Mouse (Mus musculus): ENCODE results near the gene Trpm8.

Trpm8 gene

GRCm38 (mm10) chr1:88304261-88304985 is 27.0 kb downstream of the Trpm8 start:
- no peak for DNase-seq

DNA sequence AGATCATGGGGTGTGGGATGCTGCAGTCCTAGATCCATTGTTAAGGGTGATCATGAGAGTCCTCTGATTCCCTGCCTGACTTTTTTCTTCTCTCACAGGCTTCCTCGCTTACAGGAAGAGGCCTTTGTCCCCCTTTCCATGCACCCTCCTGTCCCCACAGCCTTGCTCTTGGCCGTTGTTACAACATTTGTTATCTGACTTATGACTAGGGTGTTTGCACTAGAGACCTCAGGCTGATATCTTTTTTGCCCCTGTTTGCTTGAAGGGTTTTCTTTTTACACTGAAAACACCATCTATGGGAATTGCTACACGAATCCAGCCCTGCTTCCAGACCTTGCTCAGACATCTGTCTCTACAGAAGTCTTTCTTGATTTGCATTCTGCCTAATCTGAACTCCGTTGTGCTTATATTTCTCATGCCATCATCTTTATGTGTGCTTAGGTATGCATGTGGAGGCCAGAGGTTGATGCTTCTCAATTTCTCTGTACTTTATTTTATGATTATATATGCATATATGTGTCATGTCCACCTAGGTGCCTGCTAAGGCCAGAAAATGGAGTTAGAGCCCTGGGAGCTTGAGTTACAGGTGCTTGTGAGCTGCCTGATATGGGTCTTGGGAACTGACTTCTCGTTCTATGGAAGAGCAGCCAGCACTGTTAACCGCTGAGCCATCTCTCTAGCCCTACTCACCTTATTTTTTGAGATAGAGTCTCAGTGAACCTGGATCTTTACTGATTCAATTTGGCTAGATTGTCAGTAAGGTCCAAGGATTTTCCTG is 27.7 kb downstream of the Trpm8 start:
- no peak for DNase-seq

- no peak for DNase-seq
Observed at GRCm38 (mm10) chr1:88306543-88306942, 29.1 kb downstream of the Trpm8 start.

DNA sequence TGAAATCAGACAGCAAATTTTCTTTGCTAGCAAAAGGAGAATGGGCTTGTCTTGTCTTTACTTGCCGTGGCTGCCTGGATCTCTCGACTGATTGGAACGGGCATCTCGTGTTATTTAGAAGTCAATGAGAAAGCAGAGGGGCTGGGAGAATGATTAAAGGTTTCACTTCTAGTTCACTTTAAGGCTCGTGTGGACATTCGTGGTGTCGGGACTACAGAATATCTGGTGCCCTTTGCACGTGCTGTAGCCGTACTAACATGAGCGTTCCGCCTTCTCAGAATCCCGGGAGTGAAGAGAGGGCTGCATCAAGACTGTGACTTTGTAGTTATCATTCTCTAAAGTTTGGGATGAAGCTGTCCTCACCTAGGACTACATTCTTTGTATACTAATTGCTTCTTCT is 29.7 kb downstream of the Trpm8 start:
- no peak for DNase-seq

DNA sequence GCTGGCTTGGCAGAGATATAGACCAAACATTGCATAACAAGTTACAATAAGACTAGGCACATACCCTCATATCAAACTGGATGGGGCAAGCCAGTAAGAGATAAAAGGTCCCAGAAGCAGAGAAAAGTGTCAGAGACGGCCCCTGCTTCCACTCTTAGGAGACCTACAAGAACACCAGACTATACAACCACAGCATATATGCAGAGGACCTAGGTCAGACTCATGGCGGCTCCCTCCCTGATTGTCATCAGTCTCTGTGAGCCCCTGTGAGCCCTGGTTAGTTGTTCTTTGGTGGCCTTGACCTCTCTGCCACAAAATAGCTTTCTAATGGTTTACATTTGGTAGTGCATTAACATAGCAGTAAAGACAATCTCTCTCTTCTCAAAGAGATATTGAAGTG is 31.6 kb downstream of the Trpm8 start:
- DNase-seq: no peak

DNA sequence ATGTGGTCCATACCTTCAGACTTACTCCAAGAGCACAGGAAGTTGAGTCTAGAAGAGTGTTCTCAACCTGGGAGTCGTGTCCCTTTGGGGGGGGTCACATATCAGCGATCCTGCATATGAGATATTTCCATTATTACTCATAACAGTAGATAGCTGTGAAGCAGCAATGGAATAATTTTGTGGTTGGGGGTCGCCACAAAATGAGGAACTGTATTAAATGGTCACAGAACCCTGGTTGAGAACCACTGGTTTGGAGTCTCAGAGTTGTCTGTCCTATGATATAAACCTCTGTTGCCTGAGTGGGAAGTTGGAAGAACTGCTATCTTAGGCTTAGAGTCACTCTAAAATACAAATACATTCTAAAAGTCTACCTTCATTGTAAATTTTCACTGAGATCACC is 32.4 kb downstream of the Trpm8 start:
- no peak for DNase-seq

- no peak for DNase-seq
Observed at GRCm38 (mm10) chr1:88310349-88310748, 32.9 kb downstream of the Trpm8 start.

GRCm38 (mm10) chr1:88317279-88317678 is 39.8 kb downstream of the Trpm8 start:
- DNase-seq: no peak

DNA sequence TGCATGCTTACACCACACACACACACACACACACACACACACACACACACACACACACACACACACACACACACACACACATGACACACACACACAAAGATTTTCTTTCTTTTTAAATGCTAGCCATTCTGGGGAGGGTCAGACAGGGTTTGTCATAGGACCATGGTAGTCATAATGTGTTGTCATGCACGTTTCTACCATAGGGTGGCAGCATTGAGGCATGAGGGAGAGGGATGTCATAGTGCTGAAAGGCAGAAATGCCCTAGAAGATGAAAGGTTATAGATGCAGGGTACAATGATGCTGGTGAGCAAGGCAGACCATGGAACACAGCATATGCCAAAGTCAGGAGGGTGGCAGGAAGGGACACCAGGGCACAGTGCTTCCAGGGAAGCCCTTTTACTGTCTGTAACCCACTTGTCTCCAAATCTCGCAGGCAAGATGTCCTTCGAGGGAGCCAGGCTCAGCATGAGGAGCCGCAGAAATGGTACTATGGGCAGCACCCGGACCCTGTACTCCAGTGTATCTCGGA is 41.1 kb downstream of the Trpm8 start:
- peak; percentile 80 for DNase-seq

DNA sequence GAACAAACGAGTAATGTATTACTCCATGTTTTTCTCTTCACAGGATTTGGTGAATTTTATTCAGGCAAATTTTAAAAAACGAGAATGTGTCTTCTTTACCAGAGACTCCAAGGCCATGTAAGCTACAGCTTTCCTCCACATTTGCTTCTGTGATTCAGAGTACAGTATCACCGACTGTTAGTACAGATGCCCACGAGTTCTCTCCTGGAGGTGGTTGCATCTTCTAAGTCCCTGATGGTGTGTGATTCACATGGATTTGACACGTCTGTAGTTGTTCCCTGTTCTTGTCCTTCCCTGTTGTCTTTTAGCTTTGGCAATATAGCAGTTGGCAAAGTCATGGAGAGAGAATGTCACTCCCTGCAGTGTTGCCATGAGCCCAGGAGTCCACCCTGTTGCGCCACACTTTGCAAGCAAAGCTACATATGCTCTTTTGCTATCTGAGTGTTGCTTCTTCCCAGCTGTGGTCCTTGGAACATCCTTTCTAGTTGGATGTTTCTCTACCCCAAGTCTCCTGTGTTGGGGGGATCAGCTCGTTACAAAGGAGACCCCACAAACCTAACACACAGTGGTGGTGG is 43.4 kb downstream of the Trpm8 start:
- DNase-seq: no peak

- DNase-seq: peak; percentile 79
Observed at GRCm38 (mm10) chr1:88322146-88322545, 44.7 kb downstream of the Trpm8 start.

DNA sequence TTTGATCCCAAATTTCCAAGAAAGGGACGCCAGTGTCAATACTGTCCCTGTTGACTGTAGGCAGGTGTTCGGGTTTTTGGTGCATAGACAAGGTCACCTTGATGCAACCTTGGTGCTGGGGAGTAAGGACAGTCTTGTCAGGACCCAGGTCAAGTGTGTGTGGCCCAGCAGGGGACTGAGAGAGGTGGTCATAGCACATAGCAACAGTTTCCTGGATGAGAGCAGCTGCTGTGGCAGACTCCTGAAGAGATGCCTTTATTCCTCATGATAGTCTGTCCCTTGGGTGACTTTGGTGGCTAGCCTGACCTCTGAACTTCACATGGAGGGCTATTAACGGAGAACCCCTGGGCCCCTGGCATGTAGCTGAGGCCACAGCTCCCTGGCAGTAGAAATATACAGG is 45.6 kb downstream of the Trpm8 start:
- DNase-seq: no peak

DNA sequence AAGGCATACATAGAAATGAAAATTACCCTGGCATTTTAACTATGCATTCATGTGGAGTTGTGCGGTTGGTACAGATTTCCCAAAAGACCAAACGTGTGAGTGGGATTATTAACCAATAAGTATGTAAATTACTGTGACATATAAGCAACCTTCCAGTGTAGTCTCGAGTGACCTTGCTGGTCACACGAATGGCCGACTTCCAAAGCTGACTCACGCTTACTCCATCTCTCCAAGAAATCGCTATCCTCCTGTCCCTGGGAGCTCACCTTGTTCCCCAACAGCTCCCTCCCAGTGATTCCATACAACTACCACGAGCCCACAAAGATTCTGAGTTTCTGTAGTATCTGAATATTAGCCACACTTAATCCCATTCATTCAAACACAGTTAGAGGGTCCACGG is 62.0 kb downstream of the Trpm8 start:
- DNase-seq: no peak

DNA sequence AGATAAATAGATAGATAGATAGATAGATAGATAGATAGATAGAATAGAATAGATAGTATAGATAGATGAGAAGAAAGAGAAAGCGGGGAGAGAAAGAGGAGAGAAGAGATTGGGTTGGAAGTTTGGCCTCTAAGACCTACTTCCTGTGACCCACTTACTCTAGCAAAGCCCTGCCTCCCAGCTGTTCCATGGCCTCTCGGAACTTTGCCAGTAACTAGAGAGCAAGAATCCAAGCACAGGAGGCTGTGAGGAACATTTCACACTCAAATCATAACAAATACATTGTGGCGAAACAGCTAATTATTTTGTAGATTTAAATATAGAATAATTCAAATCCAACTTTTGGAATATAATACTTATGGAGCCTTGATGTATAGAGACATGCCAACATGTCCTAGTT is 65.2 kb downstream of the Trpm8 start:
- DNase-seq: no peak

DNA sequence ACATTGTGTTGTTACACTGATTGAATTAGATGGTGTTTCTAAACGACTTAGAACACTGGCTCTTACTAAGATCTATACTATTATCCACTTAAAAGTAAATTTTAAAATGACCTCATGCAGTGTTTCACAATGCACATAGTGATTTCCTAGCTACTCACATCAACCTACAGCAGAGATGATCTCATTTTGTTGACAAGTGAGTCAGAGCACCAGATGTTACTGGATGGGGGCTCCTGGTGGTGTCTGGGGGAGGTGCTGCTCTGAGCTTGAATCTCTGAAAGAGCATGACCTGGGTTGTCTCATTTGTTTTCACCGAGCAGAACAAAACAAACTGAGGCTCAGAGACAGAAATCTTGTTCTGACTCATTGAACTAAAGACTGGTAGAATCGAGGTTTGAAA is 68.1 kb downstream of the Trpm8 start:
- DNase-seq: no peak

DNA sequence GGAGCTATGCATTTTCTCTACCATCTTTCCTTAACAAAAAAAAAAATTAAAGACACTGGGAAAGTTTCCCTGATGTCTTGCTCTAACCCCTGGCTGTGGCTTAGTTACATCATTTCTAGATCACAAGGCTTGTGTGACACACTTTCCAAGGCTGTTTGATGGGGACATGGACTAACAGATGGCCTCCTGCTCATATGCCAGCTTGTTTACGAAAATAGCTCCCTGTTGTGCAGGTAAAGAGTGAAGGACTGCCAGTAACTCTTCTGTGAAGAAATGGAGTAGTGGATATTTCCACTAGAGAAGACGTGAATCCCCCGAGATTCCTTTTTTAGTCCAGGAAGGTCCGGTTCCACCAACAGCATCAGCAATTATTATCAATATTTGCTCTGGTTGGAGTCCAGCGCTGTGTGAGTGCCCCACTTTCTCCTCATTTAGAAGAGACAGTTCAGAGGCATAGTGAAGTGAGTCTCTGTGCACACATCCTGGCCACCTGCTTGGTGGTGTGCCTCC is 71.1 kb downstream of the Trpm8 start:
- DNase-seq: peak; percentile 89

- peak; percentile 50 for DNase-seq
Observed at GRCm38 (mm10) chr1:88350761-88351160, 73.3 kb downstream of the Trpm8 start.

- DNase-seq: no peak
Observed at GRCm38 (mm10) chr1:88355025-88355424, 77.6 kb downstream of the Trpm8 start.

DNA sequence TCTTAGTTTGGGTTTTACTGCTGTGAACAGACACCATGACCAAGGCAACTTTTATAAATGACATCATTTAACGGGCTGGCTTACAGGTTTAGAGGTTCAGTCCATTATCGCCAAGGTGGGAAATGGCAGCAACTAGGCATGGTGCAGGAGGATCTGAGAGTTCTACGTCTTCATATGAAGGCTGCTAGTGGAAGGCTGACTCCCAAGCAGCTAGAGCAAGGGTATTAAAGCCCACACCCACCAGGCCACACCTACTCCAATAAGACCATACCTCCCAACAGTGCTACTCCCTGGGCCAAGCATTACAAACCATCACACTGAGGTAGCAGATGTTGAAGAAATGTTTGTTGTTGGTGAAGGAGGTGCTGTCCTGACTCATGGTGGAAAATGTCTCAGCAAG is 78.2 kb downstream of the Trpm8 start:
- no peak for DNase-seq

DNA sequence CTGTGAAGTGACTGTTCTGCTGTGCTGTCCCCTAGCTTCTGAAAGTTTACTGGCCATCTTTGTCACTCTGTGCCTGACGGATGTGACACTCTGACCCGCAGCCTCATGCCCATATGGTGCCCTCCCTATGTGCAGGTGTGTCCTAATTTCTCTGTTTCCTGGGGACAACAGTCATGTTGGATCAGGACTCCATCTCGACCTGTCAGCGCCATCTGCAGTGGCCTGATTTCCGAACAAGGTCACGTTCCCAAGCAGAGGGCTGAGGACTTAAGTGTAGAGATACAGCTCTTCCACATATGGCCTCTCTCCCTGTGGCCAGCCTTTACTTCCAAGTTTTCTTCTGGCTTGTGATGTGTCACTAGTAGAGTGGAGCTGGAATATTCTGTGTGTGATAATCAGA is 79.2 kb downstream of the Trpm8 start:
- DNase-seq: peak; percentile 94

GRCm38 (mm10) chr1:88357458-88358090 is 80.1 kb downstream of the Trpm8 start:
- DNase-seq: peak; percentile 90

GRCm38 (mm10) chr1:88358102-88358654 is 80.7 kb downstream of the Trpm8 start:
- DNase-seq: peak; percentile 98

DNA sequence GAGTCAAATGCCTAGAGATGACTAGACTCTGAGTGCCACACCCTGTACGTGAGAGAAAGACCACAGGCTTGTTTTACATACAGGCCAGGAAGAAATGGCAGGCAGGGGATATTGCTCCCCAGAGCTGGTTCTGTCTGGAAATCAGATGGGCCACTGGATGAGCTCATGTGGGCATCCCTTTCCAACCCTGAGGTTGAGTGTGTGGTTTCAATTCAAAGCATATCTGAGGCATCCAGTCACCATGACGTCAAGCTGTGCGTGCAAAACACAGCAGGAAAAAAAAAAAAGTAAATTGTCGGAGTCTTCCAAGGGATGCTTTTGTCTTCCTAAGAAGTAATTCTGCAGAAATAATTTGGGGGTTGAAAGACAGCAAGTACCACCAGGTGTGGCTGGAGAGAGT is 83.6 kb downstream of the Trpm8 start:
- DNase-seq: no peak

Data from cerebellum, adult 11-12 months (tissue).